Comparison of ENCODE assay signal across 8 mouse cellular contexts in the genomic region with DNA sequence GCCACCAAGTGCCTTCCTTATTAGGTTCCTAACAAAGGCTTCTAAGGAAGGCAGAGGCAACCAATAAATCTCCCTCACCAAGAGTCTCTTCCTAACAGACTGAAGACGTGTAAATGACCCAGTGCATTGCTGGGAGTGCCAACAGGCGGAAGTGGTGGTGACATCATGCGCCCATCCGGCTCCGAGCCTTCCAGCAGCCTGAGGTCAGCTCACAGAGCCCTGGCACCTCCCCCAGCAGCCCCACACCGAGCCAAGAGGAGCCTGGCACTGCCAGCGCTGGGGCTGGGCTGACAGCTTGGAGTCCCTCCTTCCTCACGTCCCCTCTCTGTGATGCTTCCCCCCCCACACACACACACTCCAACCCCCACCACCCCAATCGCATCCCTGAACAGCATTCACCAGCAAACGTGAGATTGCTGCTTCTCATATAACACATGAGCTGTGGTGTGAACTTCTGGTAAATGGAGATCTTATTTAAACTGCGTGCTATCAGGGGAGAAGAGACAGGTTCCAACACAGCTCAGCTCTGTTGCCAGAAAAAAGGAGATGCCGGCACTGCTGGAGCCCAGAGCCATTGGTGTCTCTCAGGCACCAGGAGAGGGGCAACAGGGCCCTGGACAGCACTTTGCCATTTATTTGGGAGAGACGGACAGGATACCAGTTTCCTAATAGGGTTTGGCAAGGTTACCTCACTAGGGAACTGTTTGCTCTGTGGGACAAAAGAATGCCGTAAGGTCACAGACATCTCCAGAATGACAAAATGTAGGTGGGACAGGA. TPM values are rescaled to one million over a fixed set of nuclear protein-coding genes. Genes with fewer than 3 reads are reported as not detected.
DNase-seq lines count a peak whose midpoint lies in the region; ATAC-seq and TF ChIP-seq lines count a peak whose summit lies in the region.

No protein-coding gene starts in this region.

- H3K4me1 ChIP-seq in embryonic facial prominence, embryonic 11.5 days (ENCODE audit: control insufficient read depth, insufficient read depth, low read length): peaks cover 39% of the 10 kb centered on the region
- H3K4me1 ChIP-seq in heart, postnatal 0 days (ENCODE audit: control insufficient read depth, insufficient read depth): peaks cover 93% of the 10 kb centered on the region
- peaks cover 2% of the 10 kb centered on the region; the same call in 1 of the 2 replicates for H3K4me1 ChIP-seq in liver, adult 2 months (ENCODE audit: control insufficient read depth, insufficient read depth, low read length)
- H3K4me1 ChIP-seq in neural tube, embryonic 13.5 days (replicated peaks): peaks cover 58% of the 10 kb centered on the region

- H3K79me2 ChIP-seq in C2C12 (ENCODE audit: control insufficient read depth, insufficient read depth): peaks cover 92% of the 10 kb centered on the region
- no peaks in the 10 kb centered on the region for H3K79me2 ChIP-seq in liver, adult 2 months (ENCODE audit: control insufficient read depth, insufficient read depth, low read length)

- peaks cover 77% of the 10 kb centered on the region for H3K79me3 ChIP-seq in C2C12 (ENCODE audit: low read depth)

- ATAC-seq in embryonic facial prominence, embryonic 11.5 days (replicated peaks; ENCODE audit: insufficient number of reproducible peaks, low FRiP score, low TSS enrichment, low read depth): no peak
- ATAC-seq in heart, postnatal 0 days (ENCODE audit: insufficient read depth, low read depth): peak; percentile 77
- peak; percentile 50; the same call in 1 of the 2 replicates for ATAC-seq in neural tube, embryonic 13.5 days (ENCODE audit: low read depth)

- no peak overlapping the region; the same call in 1 of the 2 replicates for H3K9ac ChIP-seq in embryonic facial prominence, embryonic 11.5 days (replicated peaks; ENCODE audit: low read length)
- no peak overlapping the region for H3K9ac ChIP-seq in heart, postnatal 0 days (replicated peaks; ENCODE audit: low read depth, low read length)
- no peak overlapping the region for H3K9ac ChIP-seq in liver, adult 2 months (ENCODE audit: low read depth, low read length)
- H3K9ac ChIP-seq in neural tube, embryonic 13.5 days: no peak overlapping the region

- no peaks in the 10 kb centered on the region for H3K27me3 ChIP-seq in C2C12 (ENCODE audit: control insufficient read depth, insufficient read depth, insufficient read length)
- H3K27me3 ChIP-seq in embryonic facial prominence, embryonic 11.5 days (ENCODE audit: control insufficient read depth, insufficient read depth, low read length): no peaks in the 10 kb centered on the region
- no peaks in the 10 kb centered on the region for H3K27me3 ChIP-seq in heart, postnatal 0 days (ENCODE audit: control insufficient read depth, insufficient read depth, low read length)
- H3K27me3 ChIP-seq in liver, adult 2 months (ENCODE audit: control insufficient read depth, insufficient read depth, low read length): no peaks in the 10 kb centered on the region
- peaks cover 16% of the 10 kb centered on the region for H3K27me3 ChIP-seq in neural tube, embryonic 13.5 days

- H3K36me3 ChIP-seq in C2C12 (ENCODE audit: control insufficient read depth, insufficient read depth): peaks cover 32% of the 10 kb centered on the region
- no peaks in the 10 kb centered on the region for H3K36me3 ChIP-seq in embryonic facial prominence, embryonic 11.5 days (replicated peaks; ENCODE audit: control insufficient read depth, insufficient read depth, low read depth, low read length)
- H3K36me3 ChIP-seq in heart, postnatal 0 days (replicated peaks; ENCODE audit: control insufficient read depth, insufficient read depth, low read length): no peaks in the 10 kb centered on the region
- no peaks in the 10 kb centered on the region for H3K36me3 ChIP-seq in liver, adult 2 months (ENCODE audit: control insufficient read depth, insufficient read depth, low read length)
- no peaks in the 10 kb centered on the region for H3K36me3 ChIP-seq in neural tube, embryonic 13.5 days

- peak; percentile 75 for DNase-seq in adrenal gland, adult 2 months
- DNase-seq in embryonic facial prominence, embryonic 11.5 days (ENCODE audit: low spot score): no peak
- DNase-seq in heart, postnatal 0 days (ENCODE audit: low spot score): peak; percentile 85
- peak; percentile 80 for DNase-seq in kidney, postnatal 10 days
- DNase-seq in liver, adult 2 months (ENCODE audit: extremely low read depth, low read depth, low spot score): peak; percentile 65
- DNase-seq in B cell, adult 2 months: no peak

- no peak overlapping the region for H3K4me3 ChIP-seq in C2C12 (ENCODE audit: insufficient read depth, poor library complexity, severe bottlenecking)
- no peak overlapping the region for H3K4me3 ChIP-seq in embryonic facial prominence, embryonic 11.5 days (ENCODE audit: low read depth, low read length)
- no peak overlapping the region for H3K4me3 ChIP-seq in heart, postnatal 0 days (ENCODE audit: low read depth, low read length)
- H3K4me3 ChIP-seq in liver, adult 2 months (ENCODE audit: insufficient read depth, low read depth, low read length): no peak overlapping the region
- no peak overlapping the region for H3K4me3 ChIP-seq in neural tube, embryonic 13.5 days

- no peaks in the 10 kb centered on the region for H3K9me3 ChIP-seq in embryonic facial prominence, embryonic 11.5 days (replicated peaks; ENCODE audit: control insufficient read depth, low read length)
- no peaks in the 10 kb centered on the region for H3K9me3 ChIP-seq in heart, postnatal 0 days (replicated peaks; ENCODE audit: control insufficient read depth, low read length)
- H3K9me3 ChIP-seq in neural tube, embryonic 13.5 days: no peaks in the 10 kb centered on the region

- WGBS in embryonic facial prominence, embryonic 11.5 days: 27% methylated on average over 14 of the region's 14 CpGs
- WGBS in heart, postnatal 0 days: 8% methylated on average over 14 of the region's 14 CpGs
- 47% methylated on average over 14 of the region's 14 CpGs for WGBS in liver, adult 2 months
- WGBS in neural tube, embryonic 13.5 days: 31% methylated on average over 14 of the region's 14 CpGs

- peak overlapping the region; percentile 47 for H3ac ChIP-seq in C2C12 (ENCODE audit: control insufficient read depth, insufficient read length, low read depth)

- no peak for TF ChIP-seq POLR2A in liver, adult 2 months (IDR thresholded peaks at IDR 0.05; ENCODE audit: extremely low read depth, insufficient read depth, low read length)

- H3K27ac ChIP-seq in embryonic facial prominence, embryonic 11.5 days (replicated peaks; ENCODE audit: low read depth, low read length): 0 out of 2 replicates have a peak overlapping the region, but pooled peaks have one; percentile 11
- H3K27ac ChIP-seq in heart, postnatal 0 days (ENCODE audit: low read depth): peak overlapping the region; percentile 92
- H3K27ac ChIP-seq in liver, adult 2 months (replicated peaks; ENCODE audit: insufficient read depth, low read depth, low read length): 0 out of 2 replicates have a peak overlapping the region, but pooled peaks have one; percentile 3
- peak overlapping the region; percentile 33; the same call in 1 of the 2 replicates for H3K27ac ChIP-seq in neural tube, embryonic 13.5 days (replicated peaks)

- no peak overlapping the region for H3K4me2 ChIP-seq in embryonic facial prominence, embryonic 11.5 days (ENCODE audit: low read depth, low read length)
- peak overlapping the region; percentile 20 for H3K4me2 ChIP-seq in heart, postnatal 0 days (ENCODE audit: low read depth, low read length)
- H3K4me2 ChIP-seq in neural tube, embryonic 13.5 days: peak overlapping the region; percentile 31; the same call in 1 of the 2 replicates

- no peak for TF ChIP-seq CTCF in C2C12 (IDR thresholded peaks at IDR 0.05; ENCODE audit: control insufficient read depth, insufficient read depth, insufficient read length)
- TF ChIP-seq CTCF in heart, postnatal 0 days (IDR thresholded peaks at IDR 0.05; ENCODE audit: low read depth): 0 out of 2 replicates have a peak, but pooled peaks have one; percentile 0
- no peak for TF ChIP-seq CTCF in liver, adult 2 months (IDR thresholded peaks at IDR 0.05; ENCODE audit: low read depth, low read length)

- TF ChIP-seq EP300 in heart, postnatal 0 days (IDR thresholded peaks at IDR 0.05; ENCODE audit: low read depth): no peak

TF ChIP-seq in C2C12, 6 proteins besides CTCF, POLR2A, EP300 and RAD21:
- peak; percentile 4 for TF ChIP-seq CEBPB (IDR thresholded peaks at IDR 0.05; ENCODE audit: low read depth)
- TF ChIP-seq MYOG (IDR thresholded peaks at IDR 0.05; ENCODE audit: control insufficient read depth, extremely low read depth, insufficient read length): no peak
- no peak for TF ChIP-seq FOSL1 (IDR thresholded peaks at IDR 0.05; ENCODE audit: insufficient read depth, low read length, poor library complexity, severe bottlenecking)
- no peak for TF ChIP-seq USF1 (IDR thresholded peaks at IDR 0.05; ENCODE audit: low read depth)
- peak; percentile 8 for TF ChIP-seq MYOD1 (IDR thresholded peaks at IDR 0.05; ENCODE audit: control insufficient read depth, insufficient read length, low read depth)
- no peak for TF ChIP-seq MAX (IDR thresholded peaks at IDR 0.05)

RNA-seq across cellular contexts. Expression of a gene that starts 14.3 kb away (rescaled TPM):
- 142 TPM for polyA plus RNA-seq in C2C12 (2012; fragmentation: generic; extraction: Trizol)
- 1 to 10 TPM; 5.9 to 6.2 TPM for total RNA-seq in adrenal gland, adult 2 months (2021)
- polyA plus RNA-seq in adrenal gland, adult 2 months (2012; rRNA removed): 9.4 and 9.9 TPM in 2 replicates
- polyA plus RNA-seq in embryonic facial prominence, embryonic 11.5 days (2014; fragmentation: Nextera tagmentation; extraction: Ambion mirVana): 4.0 and 4.7 TPM in 2 replicates
- 50.5 and 63.2 TPM in 2 replicates for total RNA-seq in heart, postnatal 0 days (2014; rRNA removed; ENCODE audit: low replicate concordance)
- polyA plus RNA-seq in heart, postnatal 0 days (2015; fragmentation: Nextera tagmentation; extraction: Ambion mirVana): 4.9 and 5.0 TPM in 2 replicates
- total RNA-seq in liver, adult 2 months (2014; rRNA removed): 0.83 and 1.3 TPM in 2 replicates
- 1.0 and 1.1 TPM in 2 replicates for polyA plus RNA-seq in liver, adult 2 months (2012; rRNA removed)
- 2.6 and 2.9 TPM in 2 replicates for polyA plus RNA-seq in neural tube, embryonic 13.5 days (2015; fragmentation: Nextera tagmentation; extraction: Ambion mirVana)

Comparison
In these comparisons a context has a peak if more than half of its experiments do, and no peak if none do; other contexts are left out.
1. DNase-seq: peak in adrenal gland, adult 2 months (single experiment), heart, postnatal 0 days (single experiment), kidney, postnatal 10 days (single experiment) and liver, adult 2 months (single experiment); none in embryonic facial prominence, embryonic 11.5 days (single experiment) and B cell, adult 2 months (0 of 2).
2. H3K27ac ChIP-seq: peak in every context shown above with its lines; median percentile 92 in heart, postnatal 0 days; 33 in neural tube, embryonic 13.5 days; 11 in embryonic facial prominence, embryonic 11.5 days; 3 in liver, adult 2 months.
3. RNA of a gene that starts 14.3 kb away (polyA plus RNA-seq): 142 TPM in C2C12 (single experiment); 9.4 to 9.9 TPM in adrenal gland, adult 2 months, 4.9 to 5.0 TPM in heart, postnatal 0 days, 4.0 to 4.7 TPM in embryonic facial prominence, embryonic 11.5 days, 2.6 to 2.9 TPM in neural tube, embryonic 13.5 days and 1.0 to 1.1 TPM in liver, adult 2 months; every median in the first group is over 10 times any median in the second.